Comparison of ENCODE assay signal across 11 mouse cellular contexts in the genomic region with DNA sequence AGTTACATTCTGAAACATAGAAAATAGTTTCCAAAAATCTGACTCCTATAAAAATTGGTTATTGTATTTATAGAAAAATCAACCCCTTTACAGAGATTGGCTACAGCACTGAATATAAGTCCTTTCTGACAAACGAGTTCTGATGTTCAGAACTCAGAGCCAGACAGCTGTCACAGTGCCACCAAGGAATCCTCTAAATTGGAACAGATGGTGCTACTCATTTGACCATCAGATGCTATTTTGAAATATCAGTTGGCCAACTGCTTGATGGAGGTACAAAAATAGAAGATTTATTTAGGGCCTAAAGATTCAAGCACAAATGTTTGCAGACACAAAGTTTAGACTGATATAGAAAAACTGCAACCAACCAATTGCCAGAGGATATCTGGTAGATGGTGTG.
DNase-seq lines count a peak whose midpoint lies in the region; ATAC-seq lines count a peak whose summit lies in the region.
"Had no signal": no experiment of that assay in that cellular context is flagged by ENCODE, and none has a peak within 500 bp of the region (broad histone marks: within the 10 kb centered on the region; RNA-seq: fewer than 3 reads in every experiment).

No protein-coding gene starts in this region.

- no peaks in the 10 kb centered on the region for H3K27me3 ChIP-seq in heart, embryonic 11.5 days (ENCODE audit: control insufficient read depth, insufficient read depth, low read length)
- H3K27me3 ChIP-seq in midbrain, embryonic 11.5 days (ENCODE audit: control insufficient read depth, insufficient read depth, low read length) = no peaks in the 10 kb centered on the region
- H3K27me3 ChIP-seq in midbrain, embryonic 10.5 days (ENCODE audit: low read depth, poor library complexity, severe bottlenecking) = no peaks in the 10 kb centered on the region
- H3K27me3 ChIP-seq: midbrain, embryonic 13.5 days had no signal

- 71% methylated on average over 1 of the region's 1 CpGs for WGBS in heart, embryonic 11.5 days (ENCODE audit: insufficient replicate concordance)
- WGBS in midbrain, embryonic 11.5 days = 73% methylated on average over 1 of the region's 1 CpGs
- 69% methylated on average over 1 of the region's 1 CpGs for WGBS in midbrain, embryonic 10.5 days

- no peaks in the 10 kb centered on the region for H3K36me3 ChIP-seq in heart, embryonic 11.5 days (ENCODE audit: control insufficient read depth, insufficient read depth, low read length)
- H3K36me3 ChIP-seq in midbrain, embryonic 11.5 days (ENCODE audit: control insufficient read depth, insufficient read depth, low read length) = no peaks in the 10 kb centered on the region
- no peaks in the 10 kb centered on the region for H3K36me3 ChIP-seq in midbrain, embryonic 10.5 days
- H3K36me3 ChIP-seq: midbrain, embryonic 13.5 days had no signal

- H3K4me3 ChIP-seq in heart, embryonic 11.5 days (ENCODE audit: low read depth, low read length) = no peak overlapping the region
- H3K4me3 ChIP-seq in midbrain, embryonic 11.5 days (ENCODE audit: low read depth, low read length) = no peak overlapping the region
- H3K4me3 ChIP-seq in midbrain, embryonic 10.5 days = no peak overlapping the region
- H3K4me3 ChIP-seq: midbrain, embryonic 13.5 days had no signal

- DNase-seq in heart, adult 11 months = peak; percentile 91
- peak; percentile 26 for DNase-seq in midbrain, embryonic 11.5 days (ENCODE audit: low spot score, missing footprints)
- DNase-seq in midbrain, embryonic 10.5 days (ENCODE audit: low spot score) = no peak
- DNase-seq in cerebellum, adult 8-10 months = peak; percentile 30
- DNase-seq in heart, postnatal 36 days = peak; percentile 4 to 20
- DNase-seq in urinary bladder, postnatal 4 days (ENCODE audit: low spot score in 2 of 2) = no peak
- DNase-seq in urinary bladder, postnatal 36 days (ENCODE audit: low spot score in 2 of 2) = no peak
- DNase-seq: kidney, postnatal 10 days; lung, adult 18-20 months had no signal

- no peaks in the 10 kb centered on the region for H3K9me3 ChIP-seq in heart, embryonic 11.5 days (replicated peaks; ENCODE audit: control insufficient read depth, low read length)
- H3K9me3 ChIP-seq in midbrain, embryonic 11.5 days (ENCODE audit: control insufficient read depth, low read length) = no peaks in the 10 kb centered on the region
- peaks cover 3% of the 10 kb centered on the region; the same call in 1 of the 2 replicates for H3K9me3 ChIP-seq in midbrain, embryonic 10.5 days (replicated peaks)
- H3K9me3 ChIP-seq: midbrain, embryonic 13.5 days had no signal

- no peak overlapping the region for H3K4me2 ChIP-seq in heart, embryonic 11.5 days
- no peak overlapping the region for H3K4me2 ChIP-seq in midbrain, embryonic 11.5 days
- H3K4me2 ChIP-seq: midbrain, embryonic 13.5 days had no signal

- no peak overlapping the region for H3K9ac ChIP-seq in heart, embryonic 11.5 days (ENCODE audit: low read depth, low read length)
- H3K9ac ChIP-seq in midbrain, embryonic 11.5 days (ENCODE audit: low read length) = no peak overlapping the region
- H3K9ac ChIP-seq: midbrain, embryonic 13.5 days had no signal

- ATAC-seq in heart, embryonic 11.5 days (replicated peaks; ENCODE audit: insufficient number of reproducible peaks, low FRiP score, low TSS enrichment) = no peak
- no peak for ATAC-seq in midbrain, embryonic 11.5 days (ENCODE audit: low FRiP score)
- ATAC-seq: midbrain, embryonic 13.5 days had no signal

- intact Hi-C loops in heart, postnatal 36 days (cut with DNase I) = no loop called here

- no peak overlapping the region for H3K27ac ChIP-seq in heart, embryonic 11.5 days (ENCODE audit: low read depth, low read length)
- H3K27ac ChIP-seq in midbrain, embryonic 11.5 days (ENCODE audit: low read depth, low read length) = no peak overlapping the region
- no peak overlapping the region for H3K27ac ChIP-seq in midbrain, embryonic 10.5 days (replicated peaks)

- H3K4me1 ChIP-seq in heart, embryonic 11.5 days (ENCODE audit: control insufficient read depth, insufficient read depth, low read length) = no peaks in the 10 kb centered on the region
- no peaks in the 10 kb centered on the region for H3K4me1 ChIP-seq in midbrain, embryonic 11.5 days (ENCODE audit: control insufficient read depth, insufficient read depth, low read length)
- H3K4me1 ChIP-seq in midbrain, embryonic 10.5 days = no peaks in the 10 kb centered on the region
- H3K4me1 ChIP-seq: midbrain, embryonic 13.5 days had no signal

Comparison
In these comparisons a context has a peak if more than half of its experiments do, and no peak if none do; other contexts are left out.
1. DNase-seq: peak in heart, adult 11 months (single experiment), midbrain, embryonic 11.5 days (single experiment), cerebellum, adult 8-10 months (single experiment) and heart, postnatal 36 days (2 of 2); none in midbrain, embryonic 10.5 days (single experiment), urinary bladder, postnatal 4 days (0 of 2) and urinary bladder, postnatal 36 days (0 of 2).